Mouse (Mus musculus) limb, embryonic 11.5 days (tissue): ENCODE data around the gene Lck. TPM values are rescaled to one million over a fixed set of nuclear protein-coding genes. Genes with fewer than 3 reads are reported as not detected.
"Not testable (repeated sequence)": the region's sequence is repeated elsewhere in the genome, so short reads cannot be mapped to it uniquely, and the experiment has no call there.

ENCODE experiments used
- ATAC-seq: fragments of 200-750 bp; cut with Nextera tagmentation; 2 replicates; pipeline ENCODE4 v1.8.0; 2017; ENCODE audit warnings: low read depth; ENCODE audit not compliant: insufficient number of reproducible peaks, low FRiP score, low TSS enrichment
- DNase-seq: peaks from one replicate; pipeline ENCODE4 v3.0.0-alpha.2; 2015; ENCODE audit warnings: low spot score
- H3K27ac ChIP-seq: fragments of 300-500 bp; sonication (generic); replicated peaks from 2 replicates; pipeline ENCODE4 v1.5.1; 2014; ENCODE audit warnings: low read depth, mild to moderate bottlenecking, low read length
- H3K27me3 ChIP-seq: fragments of 300-500 bp; sonication (generic); 2 replicates; pipeline ENCODE4 v1.6.1; 2014; ENCODE audit warnings: mild to moderate bottlenecking, low read length, mixed read lengths; ENCODE audit not compliant: control insufficient read depth, insufficient read depth
- H3K36me3 ChIP-seq: fragments of 300-500 bp; sonication (generic); 2 replicates; pipeline ENCODE4 v1.6.1; 2014; ENCODE audit warnings: mild to moderate bottlenecking, low read length, moderate library complexity, mixed read lengths; ENCODE audit not compliant: control insufficient read depth, insufficient read depth
- H3K4me1 ChIP-seq: fragments of 300-500 bp; sonication (generic); 2 replicates; pipeline ENCODE4 v1.6.1; 2014; ENCODE audit warnings: low read length, mixed read lengths; ENCODE audit not compliant: control insufficient read depth, insufficient read depth
- H3K4me2 ChIP-seq: fragments of 300-500 bp; sonication (generic); 2 replicates; pipeline ENCODE4 v1.6.1; 2014; ENCODE audit warnings: low read depth, mild to moderate bottlenecking, moderate library complexity; ENCODE audit not compliant: severe bottlenecking
- H3K4me3 ChIP-seq: fragments of 300-500 bp; sonication (generic); 2 replicates; pipeline ENCODE4 v1.5.1; 2014; ENCODE audit warnings: low read depth, low read length
- H3K9ac ChIP-seq: fragments of 300-500 bp; sonication (generic); 2 replicates; pipeline ENCODE4 v1.6.1; 2014; ENCODE audit warnings: mild to moderate bottlenecking, low read length
- H3K9me3 ChIP-seq: fragments of 300-500 bp; sonication (generic); 2 replicates; pipeline ENCODE4 v1.6.1; 2016; ENCODE audit warnings: low read length; ENCODE audit not compliant: control insufficient read depth
- WGBS: fragments of 180-500 bp; shearing (Covaris S2); extraction: QIAGEN DNeasy Blood & Tissue Kit; methylation state at CpG from one replicate; pipeline ENCODE4 v1.1.7; 2014; 5-methylcytosine and 5-hydroxymethylcytosine counted together
- polyA plus RNA-seq: library from polyadenylated mRNA; unstranded; fragments of >200 nt; fragmentation: Nextera tagmentation; extraction: Ambion mirVana; gene quantifications from 2 replicates; pipeline ENCODE4 v1.2.1, GENCODE M21; 2014

Gene Lck
- polyA plus RNA-seq, 1 experiment from 2014 or later, result 10.7 TPM

GRCm38 (mm10) chr4:129555421-129555861 lies 18.0 kb downstream of the Lck start:
- WGBS, result 4% methylated on average over 16 of the region's 16 CpGs
- H3K4me2 ChIP-seq, result peak overlapping the region; percentile 74
- no peaks in the 10 kb centered on the region for H3K36me3 ChIP-seq
- ATAC-seq, result no peak
- H3K27ac ChIP-seq, result no peak overlapping the region
- H3K9me3 ChIP-seq, result no peaks in the 10 kb centered on the region
- peak overlapping the region; percentile 53 for H3K4me3 ChIP-seq
- H3K9ac ChIP-seq, result peak overlapping the region; percentile 49
- no peaks in the 10 kb centered on the region for H3K27me3 ChIP-seq
- peaks cover 6% of the 10 kb centered on the region for H3K4me1 ChIP-seq
- DNase-seq, result peak; percentile 81

GRCm38 (mm10) chr4:129554512-129554911 lies 18.9 kb downstream of the Lck start:
- H3K27ac ChIP-seq, H3K4me3 ChIP-seq, ATAC-seq, H3K27me3 ChIP-seq, H3K4me2 ChIP-seq, DNase-seq, H3K9me3 ChIP-seq, H3K9ac ChIP-seq, H3K36me3 ChIP-seq: not testable (repeated sequence)
- H3K4me1 ChIP-seq, result peaks cover 13% of the 10 kb centered on the region
- WGBS, result 91% methylated on average over 6 of the region's 6 CpGs

GRCm38 (mm10) chr4:129550295-129550694 lies 23.1 kb downstream of the Lck start:
- Histone ChIP-seq H3K4me2 (no peak overlapping the region), H3K36me3 (no peaks in the 10 kb centered on the region), H3K9ac (peak overlapping the region; percentile 22; the same call in 1 of the 2 replicates), H3K4me1 (peaks cover 8% of the 10 kb centered on the region), H3K27me3 (no peaks in the 10 kb centered on the region), H3K4me3 (no peak overlapping the region), H3K9me3 (no peaks in the 10 kb centered on the region), H3K27ac (peak overlapping the region; percentile 21; the same call in 1 of the 2 replicates)
- 36% methylated on average over 1 of the region's 1 CpGs for whole genome bisulfite sequencing
- ATAC-seq (no peak), DNase-seq (peak; percentile 25)

GRCm38 (mm10) chr4:129549306-129549705 lies 24.1 kb downstream of the Lck start:
- Histone ChIP-seq H3K36me3 (no peaks in the 10 kb centered on the region), H3K9ac (no peak overlapping the region), H3K4me3 (no peak overlapping the region), H3K9me3 (no peaks in the 10 kb centered on the region), H3K4me1 (peaks cover 8% of the 10 kb centered on the region), H3K27me3 (no peaks in the 10 kb centered on the region), H3K27ac (no peak overlapping the region), H3K4me2 (no peak overlapping the region)
- 87% methylated on average over 2 of the region's 2 CpGs for WGBS
- no peak for ATAC-seq
- DNase-seq, result peak; percentile 32

- H3K27me3 ChIP-seq, H3K4me1 ChIP-seq, ATAC-seq, H3K4me2 ChIP-seq, DNase-seq, H3K9me3 ChIP-seq, H3K4me3 ChIP-seq, H3K36me3 ChIP-seq, H3K9ac ChIP-seq, H3K27ac ChIP-seq: not testable (repeated sequence)
- WGBS, result 91% methylated on average over 4 of the region's 4 CpGs
These were observed 25.8 kb downstream of the Lck start for GRCm38 (mm10) chr4:129547631-129548030.

- H3K4me1 ChIP-seq, result peaks cover 9% of the 10 kb centered on the region
- 87% methylated on average over 4 of the region's 4 CpGs for WGBS
- no peaks in the 10 kb centered on the region for H3K27me3 ChIP-seq
- H3K4me2 ChIP-seq, result no peak overlapping the region
- no peak overlapping the region for H3K9ac ChIP-seq
- no peak overlapping the region for H3K4me3 ChIP-seq
- H3K9me3 ChIP-seq, result no peaks in the 10 kb centered on the region
- ATAC-seq (no peak), DNase-seq (no peak)
- H3K27ac ChIP-seq, result no peak overlapping the region
- peaks cover 4% of the 10 kb centered on the region; the same call in 1 of the 2 replicates for H3K36me3 ChIP-seq
These were observed 29.3 kb downstream of the Lck start for GRCm38 (mm10) chr4:129544106-129544505.

GRCm38 (mm10) chr4:129542592-129543141 lies 30.8 kb downstream of the Lck start, which contains the start of gene Hdac1:
Gene Hdac1 (minus strand): TSS chr4:129542713.
- Histone ChIP-seq H3K9me3 (no peaks in the 10 kb centered on the region), H3K9ac (peak within 1 kb of the TSS; percentile 78), H3K4me2 (peak within 1 kb of the TSS; percentile 77), H3K27me3 (no peaks in the 10 kb centered on the region), H3K36me3 (peaks cover 4% of the 10 kb centered on the region; the same call in 1 of the 2 replicates), H3K4me1 (peaks cover 9% of the 10 kb centered on the region), H3K27ac (peak within 1 kb of the TSS; percentile 70), H3K4me3 (peak within 1 kb of the TSS; percentile 83)
- peak; percentile 99 for DNase-seq
- 1% methylated on average over 44 of the region's 46 CpGs for WGBS
- peak; percentile 98 for ATAC-seq

- Histone ChIP-seq H3K27me3 (no peaks in the 10 kb centered on the region), H3K9ac (peak overlapping the region; percentile 78), H3K4me1 (peaks cover 9% of the 10 kb centered on the region), H3K9me3 (no peaks in the 10 kb centered on the region), H3K4me3 (peak overlapping the region; percentile 83), H3K4me2 (peak overlapping the region; percentile 77), H3K27ac (peak overlapping the region; percentile 70), H3K36me3 (peaks cover 4% of the 10 kb centered on the region; the same call in 1 of the 2 replicates)
- ATAC-seq (no peak; the same call in 1 of the 2 replicates), DNase-seq (peak; percentile 45)
- WGBS, result under 1% methylated on average over 30 of the region's 30 CpGs
These were observed 31.4 kb downstream of the Lck start for GRCm38 (mm10) chr4:129541868-129542591.
